Mouse (Mus musculus) embryonic fibroblast, embryonic 13.5 days (primary cell): Measurements from ENCODE around the gene Tceal3.

Experiments used
- CTCF ChIP-seq: IDR thresholded peaks from 2 replicates; pipeline ENCODE4 v1.5.1; 2011; ENCODE audit warnings: mild to moderate bottlenecking, control low read depth, low read length, moderate library complexity, borderline replicate concordance; ENCODE audit not compliant: insufficient read depth
- POLR2A ChIP-seq: IDR thresholded peaks from 2 replicates; pipeline ENCODE4 v1.6.1; 2011; ENCODE audit warnings: low read depth, mild to moderate bottlenecking, control low read depth, low read length, moderate library complexity

DNA sequence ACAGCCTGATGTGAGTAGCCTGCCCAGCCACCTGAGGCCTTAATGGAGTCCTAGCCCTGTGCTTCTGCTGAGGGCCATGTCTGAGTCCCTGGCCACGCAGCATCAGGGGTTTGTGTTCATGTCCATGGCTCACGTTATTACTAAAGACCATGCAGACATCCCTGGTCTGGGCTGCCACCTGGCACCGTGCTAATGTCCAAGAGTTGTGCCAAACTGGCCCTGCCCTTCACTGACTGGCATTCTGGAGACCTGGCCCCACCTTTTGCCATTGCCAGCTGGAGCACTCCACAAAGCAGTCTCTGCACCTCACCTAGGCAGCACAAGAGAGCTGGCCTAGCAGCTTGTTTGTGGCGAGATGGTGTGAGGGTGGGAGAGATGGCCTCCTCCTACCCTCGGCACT lies 102.6 kb downstream of the Tceal3 start:
- TF ChIP-seq CTCF (no peak), POLR2A (no peak)
